Mouse (Mus musculus): ENCODE results near the gene Prrxl1. TPM values are rescaled to one million over a fixed set of nuclear protein-coding genes. Genes with fewer than 3 reads are reported as not detected.

Prrxl1 gene
- total RNA-seq, 2 experiments from 2014 or later, result not detected

DNA sequence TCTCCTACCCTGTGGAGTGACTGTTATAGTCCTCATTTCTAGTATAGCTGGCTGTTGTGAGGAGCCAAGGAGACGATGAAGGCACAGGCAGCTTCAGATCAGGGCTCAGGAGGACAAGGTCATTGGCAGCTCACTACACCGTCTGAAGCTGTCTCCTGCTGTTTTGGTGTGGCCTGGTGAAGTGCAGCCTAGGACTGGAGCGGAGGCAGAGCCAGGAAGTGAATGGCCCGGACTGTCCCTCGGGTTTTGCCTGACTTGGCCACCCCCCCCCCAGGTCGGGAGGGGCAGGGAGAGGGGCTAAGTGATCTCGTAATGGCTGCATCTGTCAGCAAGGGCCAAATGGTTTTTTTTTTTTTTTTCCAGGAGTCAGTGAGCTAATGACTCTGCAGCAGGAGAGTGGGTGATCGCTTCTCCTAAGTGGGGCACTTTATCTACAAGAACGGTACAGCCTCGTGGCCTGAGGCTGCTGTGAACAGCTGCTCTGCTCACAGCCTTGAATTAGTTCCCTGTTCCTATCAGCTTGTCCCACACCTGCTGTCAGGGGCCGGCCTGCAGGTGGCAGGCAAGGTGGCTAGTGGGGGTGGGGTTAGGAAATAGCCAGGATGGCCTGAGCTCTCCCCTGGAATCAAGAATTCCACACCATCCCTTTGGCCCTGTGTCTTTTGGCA lies 34.9 kb downstream of the Prrxl1 start:
- no peak for DNase-seq
- Histone ChIP-seq H3K27ac (no peak overlapping the region), H3K4me3 (no peak overlapping the region)
- no peak for TF ChIP-seq CTCF (IDR thresholded peaks at IDR 0.05)
- intact Hi-C loops (cut with DNase I), result no loop called here

DNA sequence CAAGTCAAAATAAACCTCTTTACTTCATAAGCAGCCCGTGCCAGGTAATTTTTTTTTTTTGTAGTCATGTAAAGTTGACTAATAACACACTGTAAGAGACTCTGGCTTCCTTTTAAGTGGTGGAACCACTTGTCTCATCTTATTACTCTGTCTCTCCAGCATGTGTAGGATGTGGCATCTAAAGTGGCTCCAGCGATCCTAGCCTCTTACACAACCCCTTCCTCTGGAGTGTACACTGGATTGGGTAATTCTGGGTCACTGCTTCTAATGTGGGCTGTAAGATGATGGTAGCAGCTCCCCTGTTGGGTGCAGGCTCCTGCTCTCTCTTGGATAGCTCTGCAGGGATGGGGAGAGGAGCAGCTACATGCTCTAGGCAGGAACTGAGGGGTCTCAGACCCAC lies 39.3 kb downstream of the Prrxl1 start:
- DNase-seq, result no peak
- TF ChIP-seq CTCF (IDR thresholded peaks at IDR 0.05), result no peak
- Histone ChIP-seq H3K27ac (no peak overlapping the region), H3K4me3 (no peak overlapping the region)
- intact Hi-C loops (cut with DNase I), result no loop called here

DNA sequence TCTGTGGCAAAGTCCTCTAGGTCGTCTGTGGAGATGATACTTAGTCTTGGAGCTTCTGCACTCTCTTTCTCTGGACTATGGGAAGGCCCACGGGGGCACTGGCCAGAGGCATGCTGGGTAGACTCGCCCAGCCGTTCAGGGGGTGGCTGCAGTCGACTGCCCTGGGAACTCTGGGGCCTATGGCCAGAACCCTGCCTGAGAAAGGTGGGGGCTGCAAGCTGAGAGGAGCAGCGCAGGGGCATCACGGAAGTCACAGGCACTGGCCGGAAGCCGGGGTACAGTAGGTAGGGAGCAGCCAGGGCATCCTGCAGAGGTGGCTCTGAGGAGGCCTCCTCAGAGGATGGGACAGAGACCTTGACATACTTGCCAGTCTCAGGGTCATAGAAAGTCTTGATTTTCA lies 60.6 kb downstream of the Prrxl1 start:
- intact Hi-C loops (cut with DNase I), result loop anchor here (5.0 kb wide), 1 partner anchor 48 kb away; no protein-coding TSS in a partner anchor
- Histone ChIP-seq H3K27ac (peak overlapping the region; percentile 57; the same call in 1 of the 2 replicates), H3K4me3 (no peak overlapping the region)
- no peak for TF ChIP-seq CTCF (IDR thresholded peaks at IDR 0.05)
- no peak for DNase-seq

DNA sequence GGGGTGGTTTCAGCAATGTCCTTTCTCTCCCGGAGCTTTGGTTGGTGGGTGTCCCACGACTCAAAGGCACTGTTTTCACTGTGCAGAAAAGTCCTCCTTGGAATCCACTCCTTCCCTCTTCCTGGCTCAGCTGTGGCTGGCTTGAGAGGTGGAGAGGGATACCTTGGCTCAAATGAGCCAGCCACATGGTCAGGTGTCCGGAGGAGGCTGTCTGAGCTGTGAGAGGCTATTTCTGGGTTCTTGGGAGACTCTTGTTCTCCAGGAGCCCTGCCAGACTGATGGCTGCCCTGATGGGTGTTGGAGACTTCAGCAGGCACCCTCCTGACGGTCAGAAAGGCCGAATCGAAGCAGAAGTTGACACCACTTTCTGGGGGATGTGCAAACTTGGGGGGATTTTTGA lies 63.9 kb downstream of the Prrxl1 start:
- H3K4me3 ChIP-seq, result peak overlapping the region; percentile 22; the same call in 1 of the 2 replicates
- intact Hi-C loops (cut with DNase I), result loop anchor here (5.0 kb wide), 1 partner anchor 44 kb away; no protein-coding TSS in a partner anchor
- peak; percentile 85 for DNase-seq
- H3K27ac ChIP-seq, result peak overlapping the region; percentile 74
- no peak for TF ChIP-seq CTCF (IDR thresholded peaks at IDR 0.05)

DNA sequence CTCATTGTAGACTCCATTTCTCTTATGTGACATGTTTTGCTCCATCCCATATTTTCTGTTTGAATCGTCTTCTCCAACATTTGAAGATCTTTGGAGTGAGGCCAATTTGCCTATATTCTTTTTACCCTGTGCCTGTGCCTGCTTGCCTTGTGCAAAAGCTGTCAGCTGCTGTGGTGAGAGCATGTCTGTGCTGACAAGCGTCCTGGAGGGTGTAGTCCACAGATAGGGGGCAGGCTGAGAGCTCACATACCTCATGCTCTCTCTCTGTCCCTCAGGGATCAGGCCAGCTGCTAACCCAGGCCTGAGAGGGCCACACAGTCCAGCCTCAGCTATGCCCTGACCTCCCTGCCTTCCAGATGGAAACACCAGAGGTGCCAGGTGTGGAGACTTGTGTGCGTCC lies 74.0 kb downstream of the Prrxl1 start:
- peak; percentile 11; the same call in 1 of the 2 replicates for TF ChIP-seq CTCF (IDR thresholded peaks at IDR 0.05)
- no peak for DNase-seq
- intact Hi-C loops (cut with DNase I), result no loop called here
- Histone ChIP-seq H3K27ac (peak overlapping the region; percentile 49), H3K4me3 (no peak overlapping the region)

DNA sequence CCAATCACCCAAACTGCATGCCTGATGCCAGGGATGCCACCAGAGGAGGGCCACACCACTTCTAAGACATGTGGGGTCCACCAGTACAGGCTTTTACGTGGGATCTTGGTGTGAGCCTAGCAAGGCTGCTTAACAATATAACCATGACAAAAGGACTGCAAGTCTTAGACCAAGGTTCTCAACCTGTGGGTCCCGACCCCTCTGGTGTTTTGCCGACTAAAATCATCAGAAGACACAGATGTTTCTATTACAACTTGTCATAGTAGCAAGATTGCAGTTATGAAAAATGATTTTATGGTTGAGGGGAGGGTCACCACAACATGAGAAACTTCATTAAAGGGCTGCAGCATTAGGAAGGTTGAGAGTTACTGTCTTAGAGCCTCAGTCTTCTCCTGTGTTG lies 79.4 kb downstream of the Prrxl1 start:
- no peak for TF ChIP-seq CTCF (IDR thresholded peaks at IDR 0.05)
- H3K4me3 ChIP-seq, result peak overlapping the region; percentile 3
- H3K27ac ChIP-seq, result peak overlapping the region; percentile 99
- no peak for DNase-seq
- intact Hi-C loops (cut with DNase I), result loop anchor here (2.0 kb wide), 1 partner anchor 14 kb away; no protein-coding TSS in a partner anchor

DNA sequence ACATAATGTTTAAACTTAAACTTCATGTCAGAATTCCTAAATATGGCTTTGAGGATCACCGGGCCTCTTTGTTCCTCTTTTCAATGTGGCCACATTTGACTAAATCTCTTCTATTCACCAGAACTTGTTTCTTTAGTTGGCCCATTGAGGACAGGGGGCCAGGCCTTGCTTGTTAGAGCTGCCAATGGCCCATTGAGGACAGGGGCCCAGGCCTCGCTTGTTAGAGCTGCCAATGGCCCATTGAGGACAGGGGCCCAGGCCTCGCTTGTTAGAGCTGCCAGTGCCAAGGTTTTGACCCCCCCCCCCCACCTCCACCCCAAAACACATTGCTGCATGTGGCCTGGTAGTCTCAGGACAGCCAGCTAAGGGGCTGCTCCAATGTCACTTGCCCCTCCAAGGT lies 82.4 kb downstream of the Prrxl1 start:
- Histone ChIP-seq H3K27ac (peak overlapping the region; percentile 99), H3K4me3 (peak overlapping the region; percentile 81)
- intact Hi-C loops (cut with DNase I), result no loop called here
- DNase-seq, result no peak
- no peak for TF ChIP-seq CTCF (IDR thresholded peaks at IDR 0.05)

DNA sequence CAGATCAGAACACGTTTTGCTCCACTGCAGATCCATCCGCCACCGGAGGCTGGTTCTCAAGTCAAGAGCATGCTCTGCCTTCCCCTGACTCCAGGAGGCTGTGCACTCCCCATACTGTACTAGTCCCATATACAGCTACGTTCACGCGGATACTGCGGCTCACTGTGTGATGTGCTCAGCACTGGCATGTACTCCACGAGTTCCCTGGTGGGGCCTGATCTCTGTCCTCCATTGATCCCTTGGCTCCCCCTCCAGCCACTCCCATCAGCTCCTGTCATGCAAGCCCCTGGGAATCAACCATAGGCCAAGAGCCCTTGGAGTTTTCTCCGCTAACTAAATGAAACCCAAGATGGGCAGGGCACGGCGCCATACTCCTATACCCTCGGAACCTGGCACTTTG lies 83.3 kb downstream of the Prrxl1 start:
- no peak for TF ChIP-seq CTCF (IDR thresholded peaks at IDR 0.05)
- H3K4me3 ChIP-seq, result peak overlapping the region; percentile 81
- intact Hi-C loops (cut with DNase I), result no loop called here
- DNase-seq, result peak; percentile 65
- peak overlapping the region; percentile 99 for H3K27ac ChIP-seq

DNA sequence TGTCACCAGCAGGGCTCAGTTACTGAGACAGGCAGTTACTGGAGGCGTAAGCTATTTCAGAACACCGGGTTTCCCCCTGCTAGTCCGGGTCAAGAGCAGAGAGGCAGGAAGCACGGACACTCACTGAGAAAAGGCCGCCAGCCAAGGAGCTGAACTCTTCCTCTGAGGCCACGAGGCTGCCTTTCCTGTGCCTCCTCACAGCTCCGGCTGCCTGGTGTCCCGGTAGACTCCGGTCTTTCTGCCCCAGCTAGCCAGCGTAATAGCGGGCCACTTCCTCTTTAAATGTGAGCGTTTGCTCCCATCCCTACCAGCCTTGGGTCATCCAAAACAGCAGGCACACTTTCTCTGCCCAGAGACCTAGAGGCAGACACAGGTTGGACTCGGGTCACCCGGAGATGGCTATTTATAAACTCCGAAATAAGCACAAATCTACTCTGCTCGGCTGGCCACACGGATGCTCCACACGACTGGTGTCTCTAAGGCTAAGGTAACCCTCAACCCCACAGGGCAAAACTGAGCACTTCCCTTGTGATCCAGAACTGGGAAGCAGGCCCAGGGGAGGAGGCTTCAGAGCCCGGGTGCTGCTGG lies 84.1 kb downstream of the Prrxl1 start:
- DNase-seq, result peak; percentile 82
- TF ChIP-seq CTCF (IDR thresholded peaks at IDR 0.05), result no peak
- Histone ChIP-seq H3K27ac (peak overlapping the region; percentile 99), H3K4me3 (peak overlapping the region; percentile 81)
- intact Hi-C loops (cut with DNase I), result no loop called here

DNA sequence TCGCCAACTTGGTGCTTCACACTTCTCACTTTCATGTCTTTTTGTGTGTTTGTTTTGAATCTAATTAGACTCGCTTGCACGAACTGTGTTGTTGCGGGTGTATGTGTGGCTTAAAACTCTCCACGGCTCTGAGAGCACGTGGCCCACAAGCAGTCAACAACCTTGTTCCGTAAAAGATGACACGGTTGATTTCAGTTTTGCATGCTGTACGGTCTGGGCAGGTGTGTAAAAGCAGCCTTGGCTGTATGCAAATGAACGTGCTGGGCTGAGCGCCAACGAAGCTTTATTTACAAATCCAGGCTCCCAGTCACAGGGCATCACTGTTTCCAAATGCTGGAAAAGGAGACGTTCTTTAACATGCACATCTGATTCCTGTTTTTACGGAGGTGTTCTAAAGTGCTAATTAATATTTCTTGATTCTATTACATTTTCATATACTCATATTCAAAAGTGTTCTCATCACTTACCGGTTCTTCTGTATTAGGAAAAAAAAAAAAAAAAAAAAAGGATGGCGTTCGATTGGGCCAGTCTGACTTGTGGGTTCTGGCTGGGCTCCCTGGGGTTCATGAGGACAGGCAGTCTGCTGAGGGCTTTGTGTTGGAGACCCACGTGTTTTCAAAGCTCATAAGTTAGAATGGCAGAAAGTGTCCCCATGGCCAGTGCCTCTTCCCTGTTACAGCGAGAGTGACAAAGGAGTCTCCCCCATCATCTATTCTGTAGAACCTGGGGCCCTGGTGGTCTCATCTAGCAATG lies 85.0 kb downstream of the Prrxl1 start:
- peak overlapping the region; percentile 99 for H3K27ac ChIP-seq
- H3K4me3 ChIP-seq, result peak overlapping the region; percentile 81
- TF ChIP-seq CTCF (IDR thresholded peaks at IDR 0.05), result no peak
- intact Hi-C loops (cut with DNase I), result loop anchor here (2.0 kb wide), 1 partner anchor 17 kb away; no protein-coding TSS in a partner anchor
- DNase-seq, result peak; percentile 71

DNA sequence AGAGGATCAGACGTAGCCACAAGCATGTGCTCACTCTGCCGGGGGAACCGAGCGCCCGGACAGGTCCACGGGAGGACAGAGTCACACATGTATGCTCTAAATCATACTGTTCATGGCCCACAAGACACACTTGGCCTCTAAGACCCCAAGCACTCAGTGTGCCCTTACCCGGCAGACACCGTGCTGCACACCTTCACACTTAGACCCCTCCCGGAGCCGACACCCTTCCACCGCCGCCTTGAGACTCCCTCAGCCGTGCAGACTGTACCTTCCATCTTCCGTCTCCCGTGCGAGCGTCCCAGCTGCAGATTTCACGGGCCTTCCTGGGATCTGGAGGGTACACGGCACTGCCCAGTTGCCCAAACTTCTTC lies 85.5 kb downstream of the Prrxl1 start:
- no peak for TF ChIP-seq CTCF (IDR thresholded peaks at IDR 0.05)
- intact Hi-C loops (cut with DNase I), result loop anchor here (1.0 to 2.0 kb wide), 2 partner anchors 16 to 22 kb away; no protein-coding TSS in a partner anchor
- Histone ChIP-seq H3K4me3 (peak overlapping the region; percentile 81), H3K27ac (peak overlapping the region; percentile 99)
- peak; percentile 58 for DNase-seq

DNA sequence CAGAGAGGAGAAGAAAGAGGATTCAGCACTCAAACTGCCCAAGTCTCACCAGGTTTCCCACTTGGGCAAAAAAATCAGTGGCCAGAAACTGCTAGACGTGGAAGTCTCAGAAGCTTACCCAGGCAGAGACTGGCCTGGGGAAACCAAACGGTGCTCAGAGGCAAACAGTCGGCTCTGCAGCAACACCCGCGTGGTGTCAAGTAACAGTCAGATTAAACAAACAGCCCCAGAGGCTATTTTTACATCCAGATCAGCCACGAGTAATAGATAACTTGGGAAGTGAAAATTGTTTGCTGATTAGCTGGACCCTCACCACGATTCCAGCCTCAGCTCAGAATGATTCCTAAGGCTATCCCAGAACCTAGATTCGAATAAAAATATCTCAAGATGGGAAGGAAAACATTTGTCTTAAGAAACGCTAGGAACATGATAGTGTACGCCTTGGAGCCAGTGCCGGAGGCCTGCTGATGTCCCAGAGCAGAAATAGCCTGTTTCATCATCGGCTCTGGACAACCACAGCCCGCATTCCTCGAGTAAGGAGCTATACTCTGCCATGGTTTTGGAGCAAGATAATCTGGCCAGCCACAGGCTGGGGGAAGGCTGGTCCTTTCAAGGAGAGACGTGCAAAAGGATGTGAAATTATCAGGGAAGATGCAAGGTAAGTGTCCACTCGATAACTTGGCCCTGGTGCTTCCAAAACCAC lies 86.1 kb downstream of the Prrxl1 start, which contains the start of gene 3425401B19Rik:
Gene 3425401B19Rik, minus strand, starts transcription at position 170 of the 703 bp plus-strand sequence.
- peak within 1 kb of the TSS; percentile 81 for H3K4me3 ChIP-seq
- DNase-seq, result peak; percentile 75
- H3K27ac ChIP-seq, result peak within 1 kb of the TSS; percentile 99
- intact Hi-C loops (cut with DNase I), result loop anchor here (1.0 to 2.0 kb wide), 2 partner anchors 16 to 21 kb away; no protein-coding TSS in a partner anchor
- no peak for TF ChIP-seq CTCF (IDR thresholded peaks at IDR 0.05)

Measured in gastrocnemius, adult 2 months (tissue).